Mouse (Mus musculus) thymus, adult 2 months (tissue): Measurements from ENCODE around the gene Sugct. TPM values are rescaled to one million over a fixed set of nuclear protein-coding genes. Genes with fewer than 3 reads are reported as not detected.
"Not testable (repeated sequence)": the region's sequence is repeated elsewhere in the genome, so short reads cannot be mapped to it uniquely, and the experiment has no call there.

Experiments
- DNase-seq: peaks from one replicate; pipeline ENCODE4 v3.0.0; 2021
- H3K27ac ChIP-seq: fragments of 200-500 bp; 2 replicates; pipeline ENCODE4 v1.5.1; 2012; ENCODE audit warnings: low read length, control low read depth; ENCODE audit not compliant: control insufficient read depth, insufficient read depth
- H3K27me3 ChIP-seq: fragments of 200-500 bp; 2 replicates; pipeline ENCODE4 v1.6.1; 2012; ENCODE audit warnings: mild to moderate bottlenecking, low read length, moderate library complexity, mixed read lengths; ENCODE audit not compliant: control insufficient read depth, insufficient read depth
- H3K36me3 ChIP-seq: fragments of 200-500 bp; 2 replicates; pipeline ENCODE4 v1.6.1; 2012; ENCODE audit warnings: mild to moderate bottlenecking, low read length, moderate library complexity; ENCODE audit not compliant: control insufficient read depth, insufficient read depth
- H3K4me1 ChIP-seq: fragments of 200-500 bp; replicated peaks from 2 replicates; pipeline ENCODE4 v1.6.1; 2012; ENCODE audit warnings: low read length; ENCODE audit not compliant: control insufficient read depth, insufficient read depth
- H3K4me3 ChIP-seq: fragments of 200-500 bp; 2 replicates; pipeline ENCODE4 v1.5.1; 2012; ENCODE audit warnings: mild to moderate bottlenecking, low read length, control low read depth, moderate library complexity; ENCODE audit not compliant: control insufficient read depth, insufficient read depth
- CTCF ChIP-seq: fragments of 200-500 bp; IDR thresholded peaks from 2 replicates; pipeline ENCODE4 v1.5.1; 2012; ENCODE audit warnings: mild to moderate bottlenecking, control low read depth, low read length, moderate library complexity, borderline replicate concordance; ENCODE audit not compliant: control insufficient read depth, poor library complexity, insufficient read depth; ENCODE audit errors: extremely low read depth
- POLR2A ChIP-seq: fragments of 200-500 bp; IDR thresholded peaks from 2 replicates; pipeline ENCODE4 v1.6.1; 2012; ENCODE audit warnings: mild to moderate bottlenecking, low read length, control low read depth, moderate library complexity; ENCODE audit not compliant: control insufficient read depth, poor library complexity, insufficient read depth; ENCODE audit errors: extremely low read depth
- WGBS: fragments of 180-500 bp; shearing (Covaris S2); methylation state at CpG from one replicate; pipeline ENCODE4 v1.1.7; 2018; 5-methylcytosine and 5-hydroxymethylcytosine counted together
- polyA plus RNA-seq: library from polyadenylated mRNA; depleted of rRNA; stranded (reverse); fragments of >200 nt; gene quantifications from 2 replicates; pipeline ENCODE4 v1.2.3, GENCODE M21; 2012

Gene Sugct
- polyA plus RNA-seq, 1 experiment: 1.00 TPM

GRCm38 (mm10) chr13:17559357-17559756 lies 136.0 kb downstream of the Sugct start:
- no peak overlapping the region for H3K27ac ChIP-seq
- H3K4me1 ChIP-seq: no peaks in the 10 kb centered on the region
- TF ChIP-seq CTCF (no peak), POLR2A (no peak)
- H3K4me3 ChIP-seq: no peak overlapping the region
- H3K36me3 ChIP-seq: no peaks in the 10 kb centered on the region
- H3K27me3 ChIP-seq: no peaks in the 10 kb centered on the region
- 87% methylated on average over 3 of the region's 3 CpGs for WGBS
- DNase-seq: no peak

GRCm38 (mm10) chr13:17536341-17536740 lies 159.0 kb downstream of the Sugct start:
- Histone ChIP-seq H3K27me3 (no peaks in the 10 kb centered on the region), H3K36me3 (no peaks in the 10 kb centered on the region), H3K4me3 (no peak overlapping the region), H3K27ac (no peak overlapping the region), H3K4me1 (no peaks in the 10 kb centered on the region)
- WGBS: 4% methylated on average over 1 of the region's 1 CpGs
- TF ChIP-seq CTCF: no peak
- no peak for TF ChIP-seq POLR2A
- no peak for DNase-seq

- no peaks in the 10 kb centered on the region for H3K36me3 ChIP-seq
- DNase-seq: no peak
- no peak overlapping the region for H3K4me3 ChIP-seq
- TF ChIP-seq CTCF (no peak), POLR2A (no peak)
- no peak overlapping the region for H3K27ac ChIP-seq
- H3K4me1 ChIP-seq: no peaks in the 10 kb centered on the region
- H3K27me3 ChIP-seq: no peaks in the 10 kb centered on the region
- WGBS: 58% methylated on average over 4 of the region's 4 CpGs
Measured at GRCm38 (mm10) chr13:17534871-17535270, 160.5 kb downstream of the Sugct start.

GRCm38 (mm10) chr13:17534469-17534868 lies 160.9 kb downstream of the Sugct start:
- no peaks in the 10 kb centered on the region for H3K27me3 ChIP-seq
- H3K27ac ChIP-seq: no peak overlapping the region
- no peak for TF ChIP-seq CTCF
- TF ChIP-seq POLR2A: no peak
- H3K4me3 ChIP-seq: no peak overlapping the region
- H3K4me1 ChIP-seq: no peaks in the 10 kb centered on the region
- WGBS: 31% methylated on average over 4 of the region's 4 CpGs
- no peaks in the 10 kb centered on the region for H3K36me3 ChIP-seq
- DNase-seq: no peak

GRCm38 (mm10) chr13:17511184-17511778 lies 184.1 kb downstream of the Sugct start:
- DNase-seq: no peak
- 86% methylated on average over 4 of the region's 4 CpGs for WGBS
- Histone ChIP-seq H3K27me3 (no peaks in the 10 kb centered on the region), H3K36me3 (no peaks in the 10 kb centered on the region), H3K27ac (no peak overlapping the region), H3K4me1 (no peaks in the 10 kb centered on the region), H3K4me3 (no peak overlapping the region)
- no peak for TF ChIP-seq POLR2A
- TF ChIP-seq CTCF: no peak

- WGBS: 79% methylated on average over 1 of the region's 1 CpGs
- TF ChIP-seq POLR2A (no peak), CTCF (no peak)
- no peak for DNase-seq
- Histone ChIP-seq H3K4me1 (no peaks in the 10 kb centered on the region), H3K36me3 (no peaks in the 10 kb centered on the region), H3K4me3 (no peak overlapping the region), H3K27ac (no peak overlapping the region), H3K27me3 (no peaks in the 10 kb centered on the region)
Measured at GRCm38 (mm10) chr13:17494936-17495335, 200.4 kb downstream of the Sugct start.

- H3K4me3 ChIP-seq: no peak overlapping the region
- TF ChIP-seq POLR2A (no peak), CTCF (no peak)
- no peaks in the 10 kb centered on the region for H3K36me3 ChIP-seq
- no peak overlapping the region for H3K27ac ChIP-seq
- H3K4me1 ChIP-seq: no peaks in the 10 kb centered on the region
- no peaks in the 10 kb centered on the region for H3K27me3 ChIP-seq
- WGBS: 92% methylated on average over 5 of the region's 5 CpGs
- no peak for DNase-seq
Measured at GRCm38 (mm10) chr13:17494056-17494574, 201.2 kb downstream of the Sugct start.

GRCm38 (mm10) chr13:17457981-17458380 lies 237.4 kb downstream of the Sugct start:
- 68% methylated on average over 1 of the region's 1 CpGs for WGBS
- H3K36me3 ChIP-seq, H3K4me1 ChIP-seq, H3K27me3 ChIP-seq, H3K27ac ChIP-seq, H3K4me3 ChIP-seq, DNase-seq: not testable (repeated sequence)
